Mouse (Mus musculus) central nervous system, embryonic 18 days (tissue): ENCODE results near the gene Zfp874a. TPM values are rescaled to one million over a fixed set of nuclear protein-coding genes. Genes with fewer than 3 reads are reported as not detected.

Experiments used
- polyA plus RNA-seq: library from polyadenylated mRNA; depleted of rRNA; stranded (reverse); fragments of >200 nt; gene quantifications from 2 replicates; pipeline ENCODE4 v1.2.3, GENCODE M21; 2012; rRNA removed

The Zfp874a gene
- polyA plus RNA-seq = 4.6 and 5.2 TPM in 2 replicates

DNA sequence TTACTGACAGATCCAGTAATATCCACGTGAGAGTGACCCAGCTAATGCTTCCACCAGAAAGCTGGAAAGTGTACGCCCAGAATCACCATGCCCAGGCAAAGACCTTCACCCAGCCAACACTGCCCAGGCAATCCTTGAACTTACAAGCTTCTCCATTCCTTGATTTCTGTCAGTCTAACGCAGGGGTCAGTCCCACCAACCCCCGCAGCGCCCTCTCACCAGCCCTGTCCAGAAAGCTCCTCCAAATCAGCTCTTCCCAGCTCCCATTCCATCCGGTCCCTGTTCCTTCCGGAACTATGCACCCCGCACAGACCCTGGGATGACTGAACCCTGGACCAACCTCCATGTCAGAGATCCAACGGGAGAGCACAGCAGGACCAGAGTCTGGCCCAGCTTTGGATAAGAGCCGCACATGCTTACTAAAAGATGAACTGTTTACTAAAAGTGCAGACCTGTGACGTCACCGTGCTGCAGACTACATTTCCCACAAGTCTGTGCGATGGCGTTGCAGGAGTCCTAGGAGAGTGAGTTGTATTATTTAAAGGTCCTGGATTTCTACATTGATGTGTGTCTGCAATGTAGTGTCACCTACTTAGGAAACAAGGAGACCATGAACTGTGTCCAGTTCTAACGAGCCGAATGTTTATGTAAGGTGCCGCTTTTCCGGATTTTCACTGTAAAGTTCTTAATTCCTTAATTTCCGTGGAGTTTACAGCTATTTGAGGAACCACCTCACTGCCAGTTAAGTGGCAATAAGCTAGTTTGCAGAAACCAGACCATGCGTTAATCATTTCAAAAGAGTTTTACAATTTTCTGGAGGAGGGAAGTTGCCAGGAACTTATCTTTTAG is at the start of gene Zfp874a:
Gene Zfp874a (minus strand): TSS at position 453 of the 849 bp plus-strand sequence.

DNA sequence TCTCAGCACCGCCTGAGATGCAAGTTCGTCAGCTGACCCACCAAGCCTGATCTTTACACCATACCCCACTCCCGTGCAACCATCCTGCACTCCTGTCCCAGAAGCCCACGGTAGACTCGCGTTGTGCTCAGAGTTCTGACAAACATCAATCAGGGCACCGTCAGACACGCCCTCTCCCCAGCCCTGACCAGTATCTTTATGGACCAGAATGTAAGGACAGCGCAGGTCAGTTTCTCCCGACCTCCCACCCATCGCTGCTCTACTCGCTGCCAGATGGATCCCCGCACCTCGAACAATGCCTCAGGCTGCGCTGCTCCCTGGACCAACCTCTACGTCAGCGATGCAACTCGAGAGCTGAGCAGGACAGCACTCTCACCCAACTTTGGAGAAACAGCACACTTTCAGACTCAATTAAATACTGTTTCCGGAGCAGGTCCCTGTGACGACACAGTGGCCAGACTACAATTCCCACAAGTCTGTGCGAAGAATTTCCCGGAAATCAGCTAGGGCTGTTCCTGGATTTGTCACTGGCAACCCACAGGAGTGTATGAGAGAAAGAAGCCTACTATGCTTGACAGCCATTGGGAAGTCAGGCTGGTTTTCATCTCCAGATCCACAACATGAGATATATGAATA is 48.8 kb upstream of the Zfp874a start, which contains the start of gene Zfp58:
Gene Zfp58 (minus strand): TSS at position 472 of the 636 bp plus-strand sequence.

DNA sequence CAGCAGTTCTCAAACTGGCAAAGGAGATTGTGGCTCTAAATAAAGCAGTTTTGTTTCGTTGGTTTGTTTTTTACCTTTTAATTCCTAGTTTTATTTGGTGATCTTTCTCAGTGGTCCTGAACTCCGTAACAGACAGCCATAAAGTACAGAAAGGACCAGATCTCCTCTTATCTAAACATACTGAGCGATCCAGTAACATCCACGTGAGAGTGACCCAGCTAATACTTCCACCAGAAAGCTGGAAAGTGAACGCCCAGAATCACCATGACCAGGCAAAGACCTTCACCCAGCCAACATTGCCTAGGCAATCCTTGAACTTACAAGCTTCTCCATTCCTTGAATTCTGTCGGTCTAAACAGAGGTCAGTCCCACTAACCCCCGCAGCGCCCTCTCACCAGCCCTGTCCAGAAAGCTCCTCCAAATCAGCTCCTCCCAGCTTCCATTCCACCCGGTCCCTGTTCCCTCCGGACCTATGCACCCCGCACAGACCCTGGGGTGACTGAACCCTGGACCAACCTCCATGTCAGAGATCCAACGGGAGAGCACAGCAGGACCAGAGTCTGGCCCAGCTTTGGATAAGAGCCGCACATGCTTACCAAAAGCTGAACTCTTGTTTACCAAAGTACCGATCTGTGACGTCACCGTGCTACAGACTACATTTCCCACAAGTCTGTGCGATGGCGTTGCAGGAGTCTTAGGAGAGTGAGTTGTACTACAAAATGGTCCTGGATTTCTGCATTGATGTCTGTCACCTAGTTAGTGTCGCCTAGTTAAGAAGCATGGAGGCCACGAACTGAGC is 32.4 kb upstream of the Zfp874a start, which contains the start of gene Zfp874b:
Gene Zfp874b (minus strand): TSS at position 634 of the 799 bp plus-strand sequence.

DNA sequence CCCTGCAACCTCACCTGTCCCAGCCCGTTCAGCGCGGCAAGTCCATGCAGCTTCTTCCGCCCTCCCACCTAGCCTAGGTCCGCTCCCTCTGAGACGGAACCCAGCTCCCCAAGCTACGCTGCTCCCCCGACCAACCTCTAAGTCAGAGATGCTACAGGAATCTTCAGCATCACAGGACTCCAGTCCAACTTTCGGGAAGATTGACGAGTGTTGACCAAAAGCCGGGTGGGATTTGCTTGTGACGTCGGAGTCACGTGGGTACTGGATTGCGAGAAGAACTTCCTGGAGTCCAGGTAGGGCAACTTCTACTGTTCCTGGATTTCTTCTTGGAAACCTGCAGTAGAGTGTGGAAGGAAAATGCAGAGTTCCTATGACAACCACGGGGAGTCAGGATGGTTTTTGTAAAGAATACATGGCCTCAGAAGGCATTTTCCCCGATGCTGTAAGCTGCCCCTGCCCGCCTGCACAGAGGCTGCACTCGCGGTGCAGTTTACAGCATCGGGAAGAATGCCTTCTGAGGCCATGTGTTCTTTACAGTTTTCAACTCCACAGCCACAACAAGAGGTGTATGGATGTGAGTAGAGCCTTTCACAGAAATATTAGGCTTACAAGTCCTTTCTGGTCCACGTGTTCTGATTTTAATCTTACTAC is 30.1 kb downstream of the Zfp874a start, which contains the start of gene Zfp459:
Gene Zfp459 (minus strand): TSS at position 212 of the 651 bp plus-strand sequence.

DNA sequence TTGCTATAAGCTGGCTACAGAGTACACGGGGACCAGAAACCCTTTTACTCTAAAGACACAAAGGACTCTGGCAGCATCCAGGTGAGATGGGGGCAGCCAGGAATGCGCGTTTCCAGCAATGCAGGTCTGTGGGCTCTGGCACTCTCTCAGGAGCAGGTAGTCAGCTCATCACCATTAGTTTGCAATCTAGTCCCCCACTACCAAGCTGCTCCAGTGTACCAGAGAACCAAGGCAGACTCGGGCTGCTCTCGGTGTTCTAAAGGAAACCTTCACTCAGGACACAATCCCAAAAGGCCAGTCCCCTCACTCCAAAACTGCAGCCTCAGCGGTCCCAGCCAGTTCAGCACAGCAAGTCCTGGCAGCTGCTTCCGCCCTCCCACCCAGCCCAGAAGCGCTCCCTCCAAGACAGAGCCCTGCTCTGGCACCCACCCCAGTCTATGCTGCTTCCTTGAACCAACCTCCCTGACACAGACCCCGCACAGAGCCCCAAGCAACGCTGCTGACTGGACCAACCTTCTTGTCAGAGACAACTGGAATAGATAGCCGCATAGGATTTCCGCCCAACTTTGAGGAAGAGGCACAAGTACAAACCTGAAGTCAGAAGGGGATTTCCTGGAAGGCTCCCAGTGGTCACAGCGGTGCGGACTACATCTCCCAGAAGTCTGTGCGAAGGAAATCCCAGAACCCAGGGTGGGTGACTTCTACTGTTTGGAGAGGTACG is 52.1 kb downstream of the Zfp874a start, which contains the start of gene Zfp429:
Gene Zfp429 (minus strand): TSS at position 637 of the 721 bp plus-strand sequence.

DNA sequence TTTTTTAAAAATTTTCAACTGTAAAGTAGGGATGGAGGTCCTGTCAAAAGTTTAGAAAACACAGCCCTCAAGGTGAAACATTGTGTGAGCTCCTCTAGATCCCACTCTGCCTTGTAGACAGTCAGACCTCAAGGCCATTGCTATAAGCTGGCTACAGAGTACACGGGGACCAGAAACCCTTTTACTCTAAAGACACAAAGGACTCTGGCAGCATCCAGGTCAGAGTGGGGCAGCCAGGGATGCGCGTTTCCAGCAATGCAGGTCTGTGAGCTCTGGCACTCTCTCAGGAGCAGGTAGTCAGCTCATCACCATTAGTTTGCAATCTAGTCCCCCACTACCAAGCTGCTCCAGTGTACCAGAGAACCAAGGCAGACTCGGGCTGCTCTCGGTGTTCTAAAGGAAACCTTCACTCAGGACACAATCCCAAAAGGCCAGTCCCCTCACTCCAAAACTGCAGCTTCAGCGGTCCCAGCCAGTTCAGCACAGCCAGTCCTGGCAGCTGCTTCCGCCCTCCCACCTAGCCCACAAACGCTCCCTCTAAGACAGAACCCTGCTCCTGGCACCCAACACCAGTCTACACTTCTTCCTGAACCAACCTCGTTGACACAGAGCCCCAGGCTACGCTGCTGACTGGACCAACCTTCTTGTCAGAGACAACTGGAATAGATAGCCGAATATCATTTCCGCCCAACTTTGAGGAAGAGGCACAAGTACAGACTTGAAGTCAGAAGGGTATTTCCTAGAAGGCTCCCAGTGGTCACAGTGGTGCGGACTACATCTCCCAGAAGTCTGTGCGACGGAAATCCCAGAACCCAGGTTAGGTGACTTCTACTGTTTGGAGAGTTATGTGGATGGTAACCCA is 76.1 kb downstream of the Zfp874a start, which contains the start of the genes Gm28041 and Zfp456:
Gene Gm28041 (minus strand): TSS at position 684 of the 862 bp plus-strand sequence.
Gene Zfp456 (minus strand): TSS at position 761 of the 862 bp plus-strand sequence.

Other genes starting within 250 kb of the Zfp874a start
- 3.8 and 4.3 TPM in 2 replicates for gene Zfp458, start 173.2 kb downstream of the Zfp874a start, polyA plus RNA-seq
- gene Zfp457, start 145.1 kb downstream of the Zfp874a start, polyA plus RNA-seq = 1.9 and 2.0 TPM in 2 replicates
- gene Zfp595, start 119.1 kb downstream of the Zfp874a start, polyA plus RNA-seq = 2.2 and 2.3 TPM in 2 replicates
- gene Gm28044, start 91.1 kb downstream of the Zfp874a start, polyA plus RNA-seq = not detected in 2 replicates
- 0.51 and 0.56 TPM in 2 replicates for gene Zfp953, start 91.0 kb downstream of the Zfp874a start, polyA plus RNA-seq
- 0.11 TPM in 1 of 2 replicates, not detected in the other for gene Gm28041, start 75.9 kb downstream of the Zfp874a start, polyA plus RNA-seq
- 0.36 and 0.48 TPM in 2 replicates for gene Zfp456, start 75.8 kb downstream of the Zfp874a start, polyA plus RNA-seq
- 4.5 and 4.6 TPM in 2 replicates for gene Zfp429, start 51.8 kb downstream of the Zfp874a start, polyA plus RNA-seq
- gene Zfp459, start 30.2 kb downstream of the Zfp874a start, polyA plus RNA-seq = 1.7 and 2.2 TPM in 2 replicates
- gene Zfp874b, start 32.6 kb upstream of the Zfp874a start, polyA plus RNA-seq = 5.9 and 6.4 TPM in 2 replicates
- 4.6 and 5.1 TPM in 2 replicates for gene Zfp58, start 48.9 kb upstream of the Zfp874a start, polyA plus RNA-seq
- gene Gm26965, start 74.5 kb upstream of the Zfp874a start, polyA plus RNA-seq = 0.16 TPM in 1 of 2 replicates, not detected in the other
- 23.2 and 26.7 TPM in 2 replicates for gene Zfp87, start 74.6 kb upstream of the Zfp874a start, polyA plus RNA-seq
- gene Zfp748, start 102.2 kb upstream of the Zfp874a start, polyA plus RNA-seq = 8.2 and 8.6 TPM in 2 replicates
- gene Zfp729b, start 158.1 kb upstream of the Zfp874a start, polyA plus RNA-seq = 3.9 and 4.2 TPM in 2 replicates
- gene Gm49345, start 186.1 kb upstream of the Zfp874a start, polyA plus RNA-seq = not detected in 2 replicates
- 3.3 and 4.4 TPM in 2 replicates for gene Zfp729a, start 186.2 kb upstream of the Zfp874a start, polyA plus RNA-seq
- 10.4 and 11.8 TPM in 2 replicates for gene Zfp738, start 235.4 kb upstream of the Zfp874a start, polyA plus RNA-seq